Mouse (Mus musculus): ENCODE measurements around the gene Bdh1.

- no peak for TF ChIP-seq CTCF (IDR thresholded peaks at IDR 0.05; ENCODE audit: low read depth)
- no peak for TF ChIP-seq EP300 (IDR thresholded peaks at IDR 0.05; ENCODE audit: low read depth)
Observed at GRCm38 (mm10) chr16:31429471-31430155, 7.5 kb downstream of the Bdh1 start.

Data from heart, postnatal 0 days (tissue).